Mouse (Mus musculus): ENCODE data around the gene Drap1.

Drap1 gene

GRCm38 (mm10) chr19:5448354-5449150 lies 23.8 kb upstream of the Drap1 start:
- no peak for DNase-seq

GRCm38 (mm10) chr19:5447515-5448353 lies 23.0 kb upstream of the Drap1 start, which contains the start of gene Fosl1:
Gene Fosl1 (plus strand): TSS chr19:5447547.
- DNase-seq: peak; percentile 66 to 72

- no peak for DNase-seq
These were observed 21.0 kb upstream of the Drap1 start for GRCm38 (mm10) chr19:5445747-5446146.

- no peak for DNase-seq
These were observed 20.2 kb upstream of the Drap1 start for GRCm38 (mm10) chr19:5444954-5445353.

DNA sequence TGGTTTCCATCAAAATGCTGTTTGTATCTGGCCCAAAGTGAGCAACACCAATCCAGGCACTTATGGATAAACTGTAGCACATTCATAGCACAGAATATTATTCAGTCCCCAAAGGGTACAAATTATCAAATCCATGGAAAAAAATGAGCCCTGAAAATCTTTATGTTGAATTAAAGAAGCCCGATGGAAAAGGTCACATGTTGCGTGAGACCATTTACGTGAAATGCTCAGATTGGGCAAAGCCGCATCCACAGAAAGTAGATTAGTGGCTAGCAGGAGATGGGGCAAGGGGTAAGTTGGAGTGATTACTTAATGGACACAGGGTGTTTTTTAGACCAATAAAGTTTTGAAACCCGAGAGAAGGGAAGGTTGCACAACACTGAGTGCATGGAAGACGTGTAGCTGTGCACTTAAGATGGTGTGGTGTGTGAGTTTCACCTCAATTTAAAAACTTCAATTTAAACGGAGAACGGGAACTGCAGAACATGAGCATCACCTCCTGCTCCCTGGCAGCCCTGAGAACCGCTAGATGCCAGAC lies 19.7 kb upstream of the Drap1 start:
- DNase-seq: no peak

DNA sequence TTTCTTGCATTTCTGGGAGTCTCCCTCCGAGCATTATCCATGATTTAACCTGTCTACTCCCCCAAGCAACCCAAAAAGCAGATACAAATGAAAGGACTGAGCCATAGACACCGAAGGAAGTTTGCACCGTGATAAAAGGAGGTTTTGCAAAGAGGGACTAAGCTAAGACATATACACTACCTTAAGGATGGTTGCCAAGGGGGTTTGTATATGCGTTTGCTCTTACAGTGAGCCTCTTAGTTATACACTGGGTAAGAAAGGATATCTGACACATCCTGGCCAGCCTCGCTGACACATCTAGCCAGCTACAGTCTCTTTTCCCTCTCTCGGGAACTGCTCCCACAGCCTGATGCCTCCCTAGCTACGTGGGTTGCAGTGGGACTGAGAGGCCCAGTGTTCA lies 9.2 kb upstream of the Drap1 start:
- DNase-seq: no peak

DNA sequence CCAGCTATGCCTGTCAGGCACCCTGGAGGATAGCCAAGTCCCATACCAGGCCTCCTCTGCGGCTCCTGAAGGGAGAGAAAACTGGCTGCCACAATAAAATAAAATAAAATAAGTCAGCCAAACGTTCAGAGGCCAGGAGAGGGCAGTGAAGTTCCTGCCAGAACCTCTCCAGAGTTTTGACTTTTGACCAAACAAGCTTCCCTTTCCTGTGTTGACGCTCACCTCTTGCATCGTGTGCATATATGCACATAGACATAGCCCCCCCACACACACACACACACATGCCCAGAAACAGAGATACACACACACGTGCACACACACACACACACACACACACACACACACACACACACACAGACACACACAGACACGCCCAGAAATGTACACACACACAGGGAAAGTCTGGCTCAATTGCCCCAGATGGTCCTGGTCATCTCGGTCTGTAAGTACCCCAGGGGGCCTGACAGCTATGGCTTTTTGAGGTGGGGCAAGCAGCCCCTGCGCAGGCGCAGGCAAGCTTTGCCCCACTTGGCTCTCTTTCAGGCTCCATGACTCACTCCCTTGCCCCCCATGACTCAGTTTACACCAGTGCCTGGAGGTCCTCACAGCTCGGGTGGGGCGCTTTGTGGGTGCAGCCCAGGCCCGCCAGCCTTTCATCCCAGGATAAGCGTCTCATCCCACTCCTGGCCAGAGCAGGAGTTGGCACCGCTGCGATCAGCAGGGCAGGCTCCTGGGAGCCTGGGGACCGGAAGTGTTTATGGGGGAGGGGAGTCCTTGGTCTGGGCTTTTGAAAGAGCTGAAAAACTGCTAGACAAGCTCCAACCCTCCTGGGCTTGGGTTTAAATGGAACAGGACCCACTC lies 8.4 kb upstream of the Drap1 start:
- DNase-seq: peak; percentile 47 to 67

DNA sequence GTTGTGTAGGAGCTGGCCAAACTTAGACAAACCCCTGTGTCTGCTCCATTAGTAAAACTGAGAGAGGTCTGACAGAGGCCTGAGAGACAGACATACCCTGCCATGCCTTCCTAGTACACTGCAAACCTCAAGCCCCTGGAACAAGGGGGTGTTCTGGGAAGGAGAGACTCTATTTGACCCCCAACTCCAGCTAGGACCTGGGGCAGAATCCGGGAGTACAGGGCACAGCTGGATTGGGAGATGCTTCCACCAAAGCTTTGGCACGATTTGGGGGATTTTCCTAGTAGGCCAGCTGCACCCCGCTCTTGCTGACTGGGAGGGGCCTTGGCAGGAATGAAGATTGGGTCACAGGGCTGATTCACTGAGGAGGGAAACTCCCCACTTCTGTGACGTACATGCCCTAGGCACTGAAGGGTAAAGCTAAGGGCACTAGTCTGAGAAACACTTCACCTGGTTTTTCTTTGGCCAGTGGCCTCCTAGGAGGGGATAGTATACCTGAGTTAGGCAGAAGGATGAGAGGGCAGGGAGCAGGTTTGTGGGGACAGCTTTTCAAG lies 7.2 kb upstream of the Drap1 start:
- no peak for DNase-seq

DNA sequence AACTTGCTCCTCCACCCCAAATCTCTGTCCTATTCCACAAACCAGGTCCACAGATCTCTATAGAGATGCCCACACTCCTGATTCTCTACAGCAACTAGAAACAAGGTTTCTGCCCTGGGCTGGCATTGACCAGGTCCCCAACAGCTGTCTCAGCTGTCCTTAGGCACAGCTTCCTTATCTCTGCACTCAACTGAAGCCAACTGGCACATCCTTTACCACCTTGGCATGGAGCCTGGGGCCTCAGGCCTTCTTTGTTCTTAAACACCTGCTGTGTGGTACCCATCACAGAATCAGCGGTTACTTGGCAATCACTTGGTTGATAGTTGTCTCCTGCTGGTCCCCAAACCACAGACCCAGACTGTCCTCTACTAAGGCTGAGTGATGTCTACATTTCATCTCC lies 5.6 kb upstream of the Drap1 start:
- no peak for DNase-seq

DNA sequence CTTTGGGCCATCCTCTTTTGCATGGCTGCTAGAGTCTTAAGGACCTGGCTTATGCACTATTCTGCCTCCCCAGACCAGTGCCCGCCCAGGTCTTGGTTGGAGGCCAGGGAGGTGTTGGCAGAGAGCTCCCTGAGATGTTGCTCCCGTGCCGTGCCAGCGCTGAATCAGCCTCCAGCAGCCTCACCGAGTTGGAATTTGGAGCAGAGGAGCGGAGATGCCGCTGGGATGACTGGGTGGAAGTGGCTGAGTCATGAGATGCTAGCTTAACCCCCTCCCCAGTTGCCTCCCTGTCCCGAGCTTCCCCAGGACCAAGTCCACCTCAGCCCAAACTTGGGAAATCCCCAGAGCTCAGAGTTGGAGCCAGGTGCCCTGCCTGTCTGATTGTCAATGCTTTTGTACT lies 5.0 kb upstream of the Drap1 start:
- DNase-seq: no peak

DNA sequence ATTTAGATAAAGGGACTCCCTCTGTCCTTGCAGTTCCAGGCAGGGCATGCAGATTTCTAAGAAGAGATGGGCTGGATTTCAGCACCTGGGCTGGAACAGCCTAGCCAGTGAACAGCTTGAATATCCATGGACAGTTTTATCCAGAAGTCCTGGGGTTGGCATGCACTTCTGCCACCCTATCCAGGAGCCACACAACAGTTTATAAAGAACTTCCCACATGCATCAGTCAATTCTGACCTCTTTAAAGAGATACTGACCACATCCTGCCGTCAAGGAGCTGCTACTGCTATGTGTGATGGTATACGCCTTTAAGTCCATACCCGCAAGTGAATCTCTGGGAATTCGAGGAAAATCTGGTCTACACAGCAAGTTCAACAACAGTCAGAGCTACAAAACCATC lies 4.4 kb upstream of the Drap1 start:
- no peak for DNase-seq

DNA sequence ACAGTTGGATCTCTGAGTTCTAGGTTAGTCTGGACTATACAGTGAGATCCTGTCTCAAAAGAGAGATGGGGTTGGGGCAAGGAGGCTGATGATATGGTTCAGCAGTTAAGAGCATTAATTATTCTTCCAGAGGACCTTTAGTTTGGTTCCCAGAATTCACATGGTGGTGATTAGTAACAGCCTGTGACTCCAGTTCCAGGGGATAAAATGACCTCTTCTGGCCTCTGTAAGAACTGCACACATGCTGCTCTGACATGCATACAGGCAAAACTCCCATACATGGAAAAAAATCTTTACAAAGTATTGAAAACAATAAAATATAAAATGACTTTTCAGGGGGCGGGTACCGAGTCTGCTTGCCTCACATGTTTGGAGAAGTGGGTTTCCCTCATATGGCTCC lies 3.3 kb upstream of the Drap1 start:
- DNase-seq: no peak

- no peak for DNase-seq
These were observed 2.0 kb upstream of the Drap1 start for GRCm38 (mm10) chr19:5426640-5427290.

- DNase-seq: no peak
These were observed 1.3 kb upstream of the Drap1 start for GRCm38 (mm10) chr19:5425906-5426565.

DNA sequence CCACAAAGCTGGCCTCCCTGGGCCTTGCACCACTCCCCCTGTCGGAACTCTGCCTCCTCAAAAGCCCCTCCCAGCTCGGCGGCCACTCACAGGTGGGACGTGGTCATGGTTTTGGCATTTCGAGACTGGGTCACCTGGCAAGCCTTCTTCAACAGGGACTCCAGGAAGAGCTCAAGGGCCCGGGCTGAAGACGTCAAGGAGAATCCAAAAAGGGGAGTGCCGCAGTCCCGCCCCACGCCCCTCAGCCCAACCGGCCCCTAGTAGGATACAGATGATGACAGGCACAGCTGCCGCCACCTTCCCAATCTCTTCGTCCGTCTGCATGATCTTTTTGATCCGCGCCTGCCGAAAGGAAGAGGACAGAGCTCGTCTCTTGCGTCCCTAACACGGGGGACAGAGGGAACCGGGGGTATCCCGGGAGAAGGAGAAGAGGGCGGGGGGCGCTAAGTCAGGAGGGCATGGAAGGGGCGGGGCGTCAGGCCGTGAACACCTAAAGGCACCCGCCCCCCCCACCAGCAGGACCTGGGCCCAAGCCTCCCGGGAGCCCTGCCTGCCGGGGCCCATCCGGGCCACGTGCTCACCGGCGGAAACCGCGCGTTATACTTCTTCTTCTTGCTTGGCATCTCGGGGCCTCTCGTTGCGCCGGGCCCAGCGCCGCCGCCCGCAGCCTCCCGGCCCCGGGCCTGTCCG lies 542 bp downstream of the Drap1 start:
- DNase-seq: peak; percentile 72 to 77

DNA sequence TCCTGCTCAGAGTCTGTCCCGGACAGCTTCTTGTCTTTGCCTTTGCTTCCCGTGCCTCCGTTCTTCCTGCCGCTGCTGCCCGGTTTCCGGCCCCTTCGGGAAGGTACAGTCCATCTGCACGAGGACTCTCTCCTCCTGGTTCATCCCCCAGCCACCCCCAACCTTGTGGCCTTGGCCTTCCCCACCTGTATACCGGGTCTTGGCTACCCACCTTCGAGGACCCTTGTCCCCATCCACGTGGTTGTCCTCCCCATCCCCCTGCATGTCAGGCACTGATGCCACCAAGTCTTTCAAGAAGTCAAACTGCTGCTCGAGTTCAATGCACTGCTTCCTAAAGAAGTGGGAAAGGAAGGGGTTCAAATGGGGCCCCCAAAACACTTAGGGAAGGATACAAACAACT lies 1.2 kb downstream of the Drap1 start:
- no peak for DNase-seq

GRCm38 (mm10) chr19:5422895-5423443 lies 1.8 kb downstream of the Drap1 start:
- DNase-seq: no peak

DNA sequence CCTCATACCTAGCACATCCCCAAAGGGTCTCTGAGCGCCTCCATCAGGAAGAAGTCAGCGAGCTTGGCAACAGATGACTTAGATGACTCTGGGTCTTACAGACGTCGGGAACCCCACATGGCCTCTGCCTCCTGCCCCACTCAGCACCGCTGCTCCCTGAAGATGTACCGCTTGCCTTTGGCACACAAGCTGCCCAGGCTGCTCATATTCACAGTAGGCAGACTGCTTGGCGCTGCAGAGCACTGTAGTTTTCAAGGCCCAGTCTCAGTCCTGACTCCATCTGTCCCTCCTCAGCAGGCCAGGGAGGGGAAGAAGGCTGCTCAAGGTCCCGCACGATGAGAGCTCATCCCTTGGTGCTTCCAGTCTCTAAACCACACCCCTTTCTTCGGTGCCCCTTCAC lies 2.5 kb downstream of the Drap1 start:
- no peak for DNase-seq

DNA sequence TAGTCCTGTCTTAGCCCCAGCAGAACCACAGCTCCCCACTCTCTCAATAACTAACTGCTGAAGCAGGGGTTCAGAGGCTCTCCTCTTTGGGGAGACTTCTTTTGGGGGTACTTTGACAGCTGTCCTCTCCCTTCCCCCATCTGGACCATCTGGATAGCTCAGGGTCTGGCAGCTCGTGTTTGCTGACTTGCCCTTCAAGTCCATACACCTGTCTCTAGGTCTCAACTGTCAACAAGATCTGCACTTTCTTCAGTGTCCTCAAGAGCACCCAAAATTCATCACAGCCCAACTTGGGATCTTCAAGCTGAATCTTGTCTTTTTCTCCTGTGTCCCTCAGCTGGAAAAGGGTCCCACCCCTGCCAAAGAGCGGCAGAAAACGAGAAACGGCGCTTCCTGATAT lies 3.0 kb downstream of the Drap1 start:
- DNase-seq: no peak

GRCm38 (mm10) chr19:5420579-5420978 lies 4.2 kb downstream of the Drap1 start:
- no peak for DNase-seq
